Mouse (Mus musculus) CH12.LX (cell line): ENCODE results near the gene Lamtor4. TPM values are rescaled to one million over a fixed set of nuclear protein-coding genes. Genes with fewer than 3 reads are reported as not detected.

ENCODE experiments used
- DNase-seq: peaks from one replicate; pipeline ENCODE4 v3.0.0-alpha.2; 2013; ENCODE audit errors: extremely low read depth
- H3K27ac ChIP-seq: 2 replicates; pipeline ENCODE4 v1.5.1; 2012; ENCODE audit warnings: low read depth, mild to moderate bottlenecking, control low read depth, moderate library complexity; ENCODE audit not compliant: insufficient read depth
- H3K27me3 ChIP-seq: replicated peaks from 2 replicates; pipeline ENCODE3; 2012; ENCODE audit warnings: inconsistent platforms
- H3K36me3 ChIP-seq, 2 experiments: replicated peaks in 1 of 2; 2 replicates each; pipeline versions ENCODE3 to v1.6.1; 2012; ENCODE audit warnings: inconsistent platforms in 1 of 2, low read length in 1 of 2, mild to moderate bottlenecking in 1 of 2, mixed read lengths in 1 of 2, moderate library complexity in 1 of 2; ENCODE audit not compliant: control insufficient read depth in 1 of 2, insufficient read depth in 1 of 2
- H3K4me1 ChIP-seq, 2 experiments: 2 replicates each; pipeline ENCODE4 v1.6.1; 2012; ENCODE audit warnings: inconsistent platforms in 1 of 2, moderate library complexity in 1 of 2; ENCODE audit not compliant: insufficient read depth in 2 of 2, control insufficient read depth in 1 of 2
- H3K4me2 ChIP-seq: 2 replicates; pipeline ENCODE4 v1.6.1; 2012; ENCODE audit warnings: low read depth, mild to moderate bottlenecking, control low read depth; ENCODE audit not compliant: poor library complexity, insufficient read depth, severe bottlenecking
- H3K4me3 ChIP-seq, 3 experiments: fragments of 150-350 bp in 1 of 3; sonication (generic) in 1 of 3; replicated peaks in 1 of 3; 2 replicates each; pipeline versions ENCODE3 to v1.5.1; 2011 to 2012; ENCODE audit warnings: low read depth in 2 of 3, low read length in 2 of 3, mild to moderate bottlenecking in 2 of 3, moderate library complexity in 2 of 3, control low read depth in 1 of 3, improper control_type of control experiment in 1 of 3, inconsistent platforms in 1 of 3, mixed read lengths in 1 of 3; ENCODE audit not compliant: poor library complexity in 1 of 3
- H3K79me2 ChIP-seq: replicated peaks from 2 replicates; pipeline ENCODE4 v1.6.1; 2012; ENCODE audit warnings: mild to moderate bottlenecking, moderate library complexity; ENCODE audit not compliant: control insufficient read depth, poor library complexity, insufficient read depth, severe bottlenecking; ENCODE audit errors: extremely low read depth
- H3K9ac ChIP-seq: 2 replicates; pipeline ENCODE4 v1.6.1; 2012; ENCODE audit warnings: low read depth, mild to moderate bottlenecking, control low read depth, moderate library complexity; ENCODE audit not compliant: insufficient read depth
- H3K9me3 ChIP-seq: replicated peaks from 2 replicates; pipeline ENCODE3; 2012; ENCODE audit warnings: low read length, inconsistent platforms, mixed read lengths
- CHD1 ChIP-seq: IDR thresholded peaks from 2 replicates; pipeline ENCODE4 v1.6.1; 2012; ENCODE audit warnings: low read depth, low read length, improper control_type of control experiment, inconsistent platforms
- CHD2 ChIP-seq: IDR thresholded peaks from 2 replicates; pipeline ENCODE4 v1.6.1; 2011; ENCODE audit warnings: low read length, improper control_type of control experiment
- CTCF ChIP-seq, 2 experiments: IDR thresholded peaks in 1 of 2; conservative IDR thresholded peaks in 1 of 2; 2 replicates each; pipeline ENCODE4 v1.5.1; 2011 to 2012; ENCODE audit warnings: low read depth in 2 of 2, low read length in 2 of 2, improper control_type of control experiment in 1 of 2, inconsistent platforms in 1 of 2, mild to moderate bottlenecking in 1 of 2, moderate library complexity in 1 of 2
- GABPA ChIP-seq: IDR thresholded peaks from 2 replicates; pipeline ENCODE4 v1.6.1; 2012; ENCODE audit warnings: low read depth, low read length, improper control_type of control experiment, inconsistent platforms; ENCODE audit not compliant: insufficient replicate concordance
- HCFC1 ChIP-seq: IDR thresholded peaks from 2 replicates; pipeline ENCODE4 v1.6.1; 2012; ENCODE audit warnings: low read depth, mild to moderate bottlenecking, inconsistent platforms, low read length, improper control_type of control experiment
- JUND ChIP-seq: conservative IDR thresholded peaks from 2 replicates; pipeline ENCODE4 v1.6.1; 2011; ENCODE audit warnings: low read depth, low read length, improper control_type of control experiment
- KAT2A ChIP-seq: IDR thresholded peaks from 2 replicates; pipeline ENCODE4 v1.6.1; 2012; ENCODE audit warnings: low read length, improper control_type of control experiment, inconsistent platforms; ENCODE audit not compliant: insufficient replicate concordance
- MAZ ChIP-seq: IDR thresholded peaks from 2 replicates; pipeline ENCODE4 v1.6.1; 2012; ENCODE audit warnings: low read depth, mild to moderate bottlenecking, inconsistent platforms, low read length, improper control_type of control experiment, moderate library complexity
- MEF2A ChIP-seq: IDR thresholded peaks from 2 replicates; pipeline ENCODE4 v1.6.1; 2014; ENCODE audit warnings: low read depth, mild to moderate bottlenecking, inconsistent platforms, low read length, improper control_type of control experiment, borderline replicate concordance
- MXI1 ChIP-seq: IDR thresholded peaks from 2 replicates; pipeline ENCODE4 v1.6.1; 2011; ENCODE audit warnings: mild to moderate bottlenecking, low read depth, low read length, improper control_type of control experiment
- NELFE ChIP-seq: IDR thresholded peaks from 2 replicates; pipeline ENCODE4 v1.6.1; 2011; ENCODE audit warnings: low read depth, low read length, improper control_type of control experiment
- PAX5 ChIP-seq: IDR thresholded peaks from 2 replicates; pipeline ENCODE4 v1.6.1; 2012; ENCODE audit warnings: low read length, inconsistent platforms, mixed read lengths
- POLR2AphosphoS2 ChIP-seq: IDR thresholded peaks from 2 replicates; pipeline ENCODE4 v1.6.1; 2011; ENCODE audit warnings: low read depth, low read length, improper control_type of control experiment
- RAD21 ChIP-seq: IDR thresholded peaks from 2 replicates; pipeline ENCODE4 v1.6.1; 2011; ENCODE audit warnings: low read depth, mild to moderate bottlenecking, low read length, improper control_type of control experiment, moderate library complexity
- RCOR1 ChIP-seq: conservative IDR thresholded peaks from 2 replicates; pipeline ENCODE4 v1.6.1; 2012; ENCODE audit warnings: low read depth, mild to moderate bottlenecking, inconsistent platforms, low read length, improper control_type of control experiment
- SIN3A ChIP-seq: IDR thresholded peaks from 2 replicates; pipeline ENCODE4 v1.6.1; 2012; ENCODE audit warnings: low read length, improper control_type of control experiment, inconsistent platforms
- TBP ChIP-seq: conservative IDR thresholded peaks from 2 replicates; pipeline ENCODE4 v1.6.1; 2011; ENCODE audit warnings: low read depth, low read length, improper control_type of control experiment
- UBTF ChIP-seq: IDR thresholded peaks from 2 replicates; pipeline ENCODE4 v1.6.1; 2012; ENCODE audit warnings: low read depth, mild to moderate bottlenecking, inconsistent platforms, low read length, improper control_type of control experiment, moderate library complexity
- USF1 ChIP-seq: IDR thresholded peaks from 2 replicates; pipeline ENCODE4 v1.6.1; 2014; ENCODE audit warnings: low read depth, mild to moderate bottlenecking, inconsistent platforms, low read length, improper control_type of control experiment
- ZC3H11A ChIP-seq: IDR thresholded peaks from 2 replicates; pipeline ENCODE4 v1.6.1; 2012; ENCODE audit warnings: low read depth, mild to moderate bottlenecking, inconsistent platforms, low read length, improper control_type of control experiment
- ZKSCAN1 ChIP-seq: IDR thresholded peaks from 2 replicates; pipeline ENCODE4 v1.6.1; 2012; ENCODE audit warnings: low read depth, inconsistent platforms, low read length, improper control_type of control experiment, borderline replicate concordance
- ZNF384 ChIP-seq: IDR thresholded peaks from 2 replicates; pipeline ENCODE4 v1.6.1; 2012; ENCODE audit warnings: low read depth, low read length, improper control_type of control experiment, inconsistent platforms
- dilution Hi-C: fragments of 300-500 bp; cut with MboI; formaldehyde crosslinking; loops from 2 replicates; pipeline ENCODE4 v1.14.3; 2020; ENCODE audit warnings: low sequenced_read_pairs; ENCODE audit not compliant: extremely low pct_unique_long_range_greater_than_20kb, extremely low pct_ligation_motif_present
- in situ Hi-C: fragments of 300-500 bp; cut with MboI; formaldehyde crosslinking; loops from 3 replicates; pipeline ENCODE4 v1.14.3; 2019; ENCODE audit warnings: low sequenced_read_pairs, low pct_ligation_motif_present, low pct_unique_long_range_greater_than_20kb, mixed read lengths
- polyA plus RNA-seq: library from polyadenylated mRNA; unstranded; fragments of >175 nt; gene quantifications from 2 replicates; pipeline ENCODE4 v1.2.1, GENCODE M21; 2012; ENCODE audit warnings: low read depth; ENCODE audit not compliant: insufficient read length
- total RNA-seq, 2 experiments: library from RNA; depleted of rRNA; stranded (reverse); fragments of 300-350 nt in 1 of 2; fragments of >200 nt in 1 of 2; gene quantifications; 2 replicates each; pipeline ENCODE4 v1.2.3; 2012 to 2014

Gene Lamtor4
- total and polyA plus RNA-seq, 3 experiments, result 24.5 to 44.0 (median 40.1) TPM

- TF ChIP-seq HCFC1 (no peak), CHD2 (no peak), UBTF (no peak), ZC3H11A (no peak), JUND (no peak), GABPA (no peak), MXI1 (no peak), CTCF (conservative IDR thresholded peaks at IDR 0.05 in 1 of 2, IDR thresholded peaks at IDR 0.05 in 1 of 2; ENCODE audit: low read depth in 2 of 2, low read length in 2 of 2) (no peak), CHD1 (no peak), NELFE (no peak), MEF2A (no peak), RAD21 (no peak), SIN3A (no peak), PAX5 (no peak), MAZ (no peak), USF1 (no peak), KAT2A (no peak), ZKSCAN1 (no peak), RCOR1 (no peak)
- Histone ChIP-seq H3K36me3 (peaks cover 42 to 58% of the 10 kb centered on the region in 2 experiments), H3K9me3 (no peaks in the 10 kb centered on the region), H3K9ac (no peak overlapping the region), H3K27ac (no peak overlapping the region), H3K4me3 (no peak overlapping the region), H3K4me1 (peaks cover 15 to 63% of the 10 kb centered on the region in 2 experiments), H3K79me2 (peaks cover 11% of the 10 kb centered on the region; the same call in 1 of the 2 replicates), H3K4me2 (no peak overlapping the region), H3K27me3 (no peaks in the 10 kb centered on the region)
- in situ Hi-C loops (no loop called here), dilution Hi-C loops (no loop called here)
- DNase-seq, result no peak
Measured at GRCm38 (mm10) chr5:138260051-138260450, 4.8 kb downstream of the Lamtor4 start.

GRCm38 (mm10) chr5:138260834-138261233, 5.6 kb downstream of the Lamtor4 start:
- no peak overlapping the region for H3K4me3 ChIP-seq
- H3K27me3 ChIP-seq, result no peaks in the 10 kb centered on the region
- H3K27ac ChIP-seq, result no peak overlapping the region
- no peak for TF ChIP-seq POLR2AphosphoS2
- TF ChIP-seq ZNF384, result no peak
- TF ChIP-seq GABPA, result no peak
- no peak for TF ChIP-seq TBP
- TF ChIP-seq ZKSCAN1, result no peak
- dilution Hi-C loops (no loop called here), in situ Hi-C loops (no loop called here)
- DNase-seq, result no peak
- H3K9ac ChIP-seq, result no peak overlapping the region
- H3K9me3 ChIP-seq, result no peaks in the 10 kb centered on the region
- peaks cover 15 to 67% of the 10 kb centered on the region in 2 experiments for H3K4me1 ChIP-seq
- peaks cover 48 to 66% of the 10 kb centered on the region in 2 experiments for H3K36me3 ChIP-seq
- H3K79me2 ChIP-seq, result peaks cover 11% of the 10 kb centered on the region; the same call in 1 of the 2 replicates
- no peak overlapping the region for H3K4me2 ChIP-seq
